Mouse (Mus musculus): ENCODE results near the gene Fam78a. TPM values are rescaled to one million over a fixed set of nuclear protein-coding genes. Genes with fewer than 3 reads are reported as not detected.

Fam78a gene
- polyA plus RNA-seq, 1 experiment: not detected

DNA sequence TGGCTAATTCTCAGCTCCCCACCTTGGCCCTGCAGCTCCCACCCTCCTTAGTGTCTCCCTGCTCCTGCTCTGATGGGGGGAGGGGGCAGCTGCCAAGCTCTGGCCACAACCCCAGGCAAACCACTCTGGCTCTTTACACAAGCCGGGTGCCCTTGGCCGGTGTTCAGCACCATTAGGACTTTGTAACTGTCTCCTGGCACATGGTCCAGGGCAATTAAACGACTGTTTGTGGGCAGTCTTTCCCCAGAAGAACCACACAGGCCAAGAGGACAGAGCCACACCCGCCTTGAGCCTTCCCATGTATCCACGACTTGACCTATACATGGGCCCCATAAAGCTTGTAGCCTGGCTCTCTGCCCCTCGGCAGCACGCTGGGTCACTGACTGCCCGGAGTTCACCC lies 10.3 kb downstream of the Fam78a start:
- no peaks in the 10 kb centered on the region for H3K79me3 ChIP-seq (ENCODE audit: low read depth)
- H3K27me3 ChIP-seq (ENCODE audit: control insufficient read depth, insufficient read depth, insufficient read length): peaks cover 52% of the 10 kb centered on the region
- H3ac ChIP-seq (ENCODE audit: control insufficient read depth, insufficient read length, low read depth): no peak overlapping the region
- H3K36me3 ChIP-seq (ENCODE audit: control insufficient read depth, insufficient read depth): no peaks in the 10 kb centered on the region
- no peak overlapping the region for H3K4me3 ChIP-seq (ENCODE audit: insufficient read depth, poor library complexity, severe bottlenecking)
- TF ChIP-seq CEBPB (IDR thresholded peaks at IDR 0.05; ENCODE audit: low read depth): no peak
- no peak for TF ChIP-seq CTCF (IDR thresholded peaks at IDR 0.05; ENCODE audit: control insufficient read depth, insufficient read depth, insufficient read length)
- TF ChIP-seq MYOG (IDR thresholded peaks at IDR 0.05; ENCODE audit: control insufficient read depth, extremely low read depth, insufficient read length): no peak
- no peak for TF ChIP-seq MAX (IDR thresholded peaks at IDR 0.05)
- no peaks in the 10 kb centered on the region for H3K79me2 ChIP-seq (ENCODE audit: control insufficient read depth, insufficient read depth)

DNA sequence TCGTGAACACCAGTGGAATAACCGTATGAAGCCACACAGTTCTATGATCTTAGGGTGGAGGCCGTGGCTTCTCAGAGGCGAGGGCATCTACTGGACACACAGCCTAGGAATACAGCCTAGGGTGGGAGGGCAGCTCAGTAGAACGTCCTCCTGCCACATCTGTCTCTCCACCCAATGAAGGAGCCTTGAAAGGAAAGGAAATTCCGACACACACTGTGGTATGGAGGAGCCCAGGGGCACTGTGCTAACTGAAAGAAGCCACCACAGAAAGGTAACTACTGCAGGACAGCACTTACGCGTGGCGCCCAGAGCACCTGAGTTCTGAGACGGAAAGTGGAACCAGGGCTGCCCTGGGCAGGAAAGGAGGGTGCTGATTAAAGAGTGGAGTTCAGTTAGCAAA lies 13.9 kb downstream of the Fam78a start:
- Histone ChIP-seq H3K36me3 (ENCODE audit: control insufficient read depth, insufficient read depth) (no peaks in the 10 kb centered on the region), H3K79me2 (ENCODE audit: control insufficient read depth, insufficient read depth) (no peaks in the 10 kb centered on the region), H3K4me3 (ENCODE audit: insufficient read depth, poor library complexity, severe bottlenecking) (peak overlapping the region; percentile 2), H3K27me3 (ENCODE audit: control insufficient read depth, insufficient read depth, insufficient read length) (peaks cover 67% of the 10 kb centered on the region), H3ac (ENCODE audit: control insufficient read depth, insufficient read length, low read depth) (no peak overlapping the region), H3K79me3 (ENCODE audit: low read depth) (no peaks in the 10 kb centered on the region)
- TF ChIP-seq CTCF (IDR thresholded peaks at IDR 0.05; ENCODE audit: control insufficient read depth, insufficient read depth, insufficient read length) (no peak), USF1 (IDR thresholded peaks at IDR 0.05; ENCODE audit: low read depth) (no peak), MYOD1 (IDR thresholded peaks at IDR 0.05; ENCODE audit: control insufficient read depth, insufficient read length, low read depth) (no peak), MYOG (IDR thresholded peaks at IDR 0.05; ENCODE audit: control insufficient read depth, extremely low read depth, insufficient read length) (no peak), FOSL1 (IDR thresholded peaks at IDR 0.05; ENCODE audit: insufficient read depth, low read length, poor library complexity, severe bottlenecking) (no peak), MAX (IDR thresholded peaks at IDR 0.05) (no peak), CEBPB (IDR thresholded peaks at IDR 0.05; ENCODE audit: low read depth) (no peak)

DNA sequence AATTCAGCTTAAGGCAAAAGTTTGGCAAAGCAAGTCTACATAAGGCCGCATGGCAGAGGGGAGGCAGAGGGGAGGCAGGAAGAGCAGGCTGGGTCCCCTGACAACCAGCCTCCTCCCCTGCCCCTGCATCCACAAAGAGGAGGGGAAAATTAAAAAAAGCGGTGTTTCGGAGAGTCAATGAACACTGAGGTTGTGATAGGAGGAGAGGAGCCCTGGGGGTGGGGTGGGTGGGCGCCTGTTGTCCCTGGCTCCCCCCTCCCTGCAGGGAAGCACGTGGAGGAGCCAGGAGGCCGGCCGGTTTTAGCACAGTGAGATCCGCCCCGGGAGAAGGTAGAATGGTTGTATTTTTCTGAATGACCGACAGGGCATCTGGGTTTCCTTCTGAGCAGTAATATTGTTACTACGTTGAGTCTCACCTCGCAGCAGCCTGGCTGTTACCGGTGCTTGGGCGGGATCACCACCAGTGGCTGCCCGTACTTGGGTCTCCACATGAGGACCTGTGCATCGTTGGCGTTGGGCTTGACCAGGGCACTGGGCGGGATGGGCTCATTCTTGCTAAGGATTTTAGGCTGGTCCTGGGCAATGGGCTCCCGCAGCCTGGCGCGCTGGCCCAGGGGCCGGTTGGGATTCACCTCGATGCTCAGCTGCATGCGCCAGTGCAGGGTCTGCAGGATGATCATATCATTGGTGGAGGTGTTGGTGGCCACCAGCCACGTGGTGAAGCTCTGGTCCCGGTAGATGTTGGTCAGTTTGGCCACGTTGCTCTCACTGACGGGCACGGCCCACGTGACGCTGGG lies 15.6 kb downstream of the Fam78a start:
- no peak for TF ChIP-seq CEBPB (IDR thresholded peaks at IDR 0.05; ENCODE audit: low read depth)
- no peak for TF ChIP-seq CTCF (IDR thresholded peaks at IDR 0.05; ENCODE audit: control insufficient read depth, insufficient read depth, insufficient read length)
- no peak for TF ChIP-seq MYOD1 (IDR thresholded peaks at IDR 0.05; ENCODE audit: control insufficient read depth, insufficient read length, low read depth)
- no peak for TF ChIP-seq MYOG (IDR thresholded peaks at IDR 0.05; ENCODE audit: control insufficient read depth, extremely low read depth, insufficient read length)
- TF ChIP-seq MAX (IDR thresholded peaks at IDR 0.05): no peak
- TF ChIP-seq USF1 (IDR thresholded peaks at IDR 0.05; ENCODE audit: low read depth): no peak
- TF ChIP-seq FOSL1 (IDR thresholded peaks at IDR 0.05; ENCODE audit: insufficient read depth, low read length, poor library complexity, severe bottlenecking): no peak
- Histone ChIP-seq H3K79me2 (ENCODE audit: control insufficient read depth, insufficient read depth) (no peaks in the 10 kb centered on the region), H3K79me3 (ENCODE audit: low read depth) (no peaks in the 10 kb centered on the region), H3K4me3 (ENCODE audit: insufficient read depth, poor library complexity, severe bottlenecking) (no peak overlapping the region), H3K27me3 (ENCODE audit: control insufficient read depth, insufficient read depth, insufficient read length) (peaks cover 76% of the 10 kb centered on the region), H3ac (ENCODE audit: control insufficient read depth, insufficient read length, low read depth) (no peak overlapping the region), H3K36me3 (ENCODE audit: control insufficient read depth, insufficient read depth) (no peaks in the 10 kb centered on the region)

DNA sequence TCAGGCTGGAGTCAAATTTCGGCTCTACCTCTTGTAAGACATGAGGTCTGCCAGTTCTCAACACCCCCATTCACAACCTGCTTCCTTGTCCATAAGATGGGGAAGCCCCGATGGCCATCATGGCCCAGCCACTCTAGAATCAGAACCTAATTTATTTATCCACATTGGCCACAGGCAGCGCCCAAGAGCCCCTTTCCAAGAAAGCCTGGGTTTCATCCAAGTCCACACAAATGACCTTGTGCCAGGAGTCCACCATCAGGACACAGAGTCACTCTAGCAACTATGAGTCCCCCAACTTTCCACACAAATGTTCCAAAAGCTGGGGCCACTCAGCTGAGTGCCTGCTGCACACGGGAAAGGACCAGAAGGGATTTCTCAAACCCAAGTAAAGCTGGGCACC lies 18.7 kb downstream of the Fam78a start:
- TF ChIP-seq CTCF (IDR thresholded peaks at IDR 0.05; ENCODE audit: control insufficient read depth, insufficient read depth, insufficient read length): no peak
- no peak for TF ChIP-seq MAX (IDR thresholded peaks at IDR 0.05)
- no peak for TF ChIP-seq MYOD1 (IDR thresholded peaks at IDR 0.05; ENCODE audit: control insufficient read depth, insufficient read length, low read depth)
- no peak for TF ChIP-seq FOSL1 (IDR thresholded peaks at IDR 0.05; ENCODE audit: insufficient read depth, low read length, poor library complexity, severe bottlenecking)
- TF ChIP-seq MYOG (IDR thresholded peaks at IDR 0.05; ENCODE audit: control insufficient read depth, extremely low read depth, insufficient read length): no peak
- TF ChIP-seq CEBPB (IDR thresholded peaks at IDR 0.05; ENCODE audit: low read depth): no peak
- TF ChIP-seq USF1 (IDR thresholded peaks at IDR 0.05; ENCODE audit: low read depth): no peak
- H3K79me3 ChIP-seq (ENCODE audit: low read depth): no peaks in the 10 kb centered on the region
- no peak overlapping the region for H3ac ChIP-seq (ENCODE audit: control insufficient read depth, insufficient read length, low read depth)
- no peak overlapping the region for H3K4me3 ChIP-seq (ENCODE audit: insufficient read depth, poor library complexity, severe bottlenecking)
- H3K27me3 ChIP-seq (ENCODE audit: control insufficient read depth, insufficient read depth, insufficient read length): peaks cover 71% of the 10 kb centered on the region
- H3K36me3 ChIP-seq (ENCODE audit: control insufficient read depth, insufficient read depth): no peaks in the 10 kb centered on the region
- H3K79me2 ChIP-seq (ENCODE audit: control insufficient read depth, insufficient read depth): no peaks in the 10 kb centered on the region

DNA sequence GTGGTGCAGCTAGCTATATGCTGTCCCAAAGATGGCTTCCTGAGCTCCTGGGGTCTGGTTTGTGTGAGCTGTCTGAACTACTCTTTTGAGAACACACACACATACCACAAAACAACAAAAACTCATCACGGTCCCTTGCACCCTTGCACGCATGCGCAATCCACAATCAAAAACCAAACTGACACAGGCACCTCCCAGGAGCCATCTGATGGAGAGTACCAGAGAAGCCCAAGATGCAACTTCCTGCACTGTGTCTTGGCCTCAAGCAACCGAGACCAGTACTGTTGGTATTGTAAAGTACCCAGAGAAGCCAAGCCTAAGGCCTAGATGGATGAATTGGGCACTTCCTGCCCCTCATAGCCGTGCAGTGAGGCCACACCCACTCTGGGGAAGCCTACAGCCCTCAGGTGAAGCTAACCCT lies 19.3 kb downstream of the Fam78a start:
- Histone ChIP-seq H3K79me3 (ENCODE audit: low read depth) (no peaks in the 10 kb centered on the region), H3K4me3 (ENCODE audit: insufficient read depth, poor library complexity, severe bottlenecking) (no peak overlapping the region), H3K36me3 (ENCODE audit: control insufficient read depth, insufficient read depth) (no peaks in the 10 kb centered on the region), H3K79me2 (ENCODE audit: control insufficient read depth, insufficient read depth) (no peaks in the 10 kb centered on the region), H3K27me3 (ENCODE audit: control insufficient read depth, insufficient read depth, insufficient read length) (peaks cover 67% of the 10 kb centered on the region), H3ac (ENCODE audit: control insufficient read depth, insufficient read length, low read depth) (no peak overlapping the region)
- no peak for TF ChIP-seq MYOG (IDR thresholded peaks at IDR 0.05; ENCODE audit: control insufficient read depth, extremely low read depth, insufficient read length)
- TF ChIP-seq USF1 (IDR thresholded peaks at IDR 0.05; ENCODE audit: low read depth): no peak
- TF ChIP-seq CTCF (IDR thresholded peaks at IDR 0.05; ENCODE audit: control insufficient read depth, insufficient read depth, insufficient read length): no peak
- no peak for TF ChIP-seq MAX (IDR thresholded peaks at IDR 0.05)
- no peak for TF ChIP-seq FOSL1 (IDR thresholded peaks at IDR 0.05; ENCODE audit: insufficient read depth, low read length, poor library complexity, severe bottlenecking)
- no peak for TF ChIP-seq CEBPB (IDR thresholded peaks at IDR 0.05; ENCODE audit: low read depth)
- TF ChIP-seq MYOD1 (IDR thresholded peaks at IDR 0.05; ENCODE audit: control insufficient read depth, insufficient read length, low read depth): no peak

Measured in C2C12 (cell line).